ENCODE assay signal across 24 mouse cellular contexts in the genomic region with DNA sequence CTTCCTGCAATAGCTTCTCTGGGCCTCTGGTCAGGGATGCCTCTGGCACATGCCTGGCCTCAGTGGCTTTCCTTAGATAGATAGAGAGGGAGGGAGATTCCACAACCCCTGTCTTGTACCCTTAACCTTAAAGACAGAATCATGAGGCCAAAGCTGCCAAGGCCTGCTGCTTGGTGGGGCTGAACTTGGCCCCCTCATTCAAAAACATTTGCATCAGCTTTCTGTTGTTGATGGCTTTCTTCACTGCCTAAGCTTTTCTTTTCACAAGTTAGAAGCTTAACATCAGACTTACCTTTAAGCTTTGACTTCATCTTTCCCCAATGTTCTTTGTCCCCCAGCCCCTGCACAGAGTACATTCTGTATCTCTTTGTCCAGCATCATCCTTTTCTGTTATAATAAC.
"Had no signal": no experiment of that assay in that cellular context is flagged by ENCODE, and none has a peak within 500 bp of the region (broad histone marks: within the 10 kb centered on the region; RNA-seq: fewer than 3 reads in every experiment).

No protein-coding gene starts in this region.

- H3K4me2 ChIP-seq: heart, embryonic 12.5 days; hindbrain, embryonic 13.5 days; hindbrain, embryonic 15.5 days; kidney, embryonic 15.5 days; limb, embryonic 13.5 days; limb, embryonic 15.5 days; liver, embryonic 12.5 days had no signal

- H3K9ac ChIP-seq: heart, embryonic 12.5 days; hindbrain, embryonic 13.5 days; hindbrain, embryonic 15.5 days; kidney, embryonic 15.5 days; limb, embryonic 13.5 days; limb, embryonic 15.5 days; liver, embryonic 12.5 days; liver, embryonic 14.5 days had no signal

- H3K36me3 ChIP-seq: hindbrain, embryonic 13.5 days; hindbrain, embryonic 15.5 days; limb, embryonic 15.5 days had no signal

- ATAC-seq: hindbrain, postnatal 0 days; liver, embryonic 12.5 days had no signal

- DNase-seq: gastrocnemius, postnatal 14 days; gastrocnemius, postnatal 36 days; heart, adult 18-20 months; heart, postnatal 10 days; heart, postnatal 36 days; kidney, adult 11 months; kidney, adult 2 months; kidney, adult 9 months; kidney, postnatal 14 days; kidney, postnatal 36 days; layer of hippocampus, adult 9-11 months; layer of hippocampus, postnatal 36 days; left cerebral cortex, postnatal 4 days had no signal

- H3K27me3 ChIP-seq: heart, embryonic 12.5 days; hindbrain, embryonic 13.5 days; hindbrain, embryonic 15.5 days; kidney, embryonic 15.5 days; limb, embryonic 13.5 days; limb, embryonic 15.5 days; liver, embryonic 12.5 days had no signal

- H3K4me3 ChIP-seq: heart, embryonic 10.5 days; heart, embryonic 12.5 days; hindbrain, embryonic 13.5 days; hindbrain, embryonic 15.5 days; kidney, embryonic 15.5 days; limb, embryonic 13.5 days; limb, embryonic 15.5 days; liver, embryonic 12.5 days had no signal

- H3K9me3 ChIP-seq: heart, embryonic 10.5 days; heart, embryonic 12.5 days; hindbrain, embryonic 13.5 days; hindbrain, embryonic 15.5 days; kidney, embryonic 15.5 days; limb, embryonic 13.5 days; limb, embryonic 15.5 days; liver, embryonic 12.5 days had no signal

- H3K4me1 ChIP-seq: heart, embryonic 10.5 days; hindbrain, embryonic 13.5 days; hindbrain, embryonic 15.5 days; kidney, embryonic 15.5 days; limb, embryonic 13.5 days; limb, embryonic 15.5 days had no signal

- H3K27ac ChIP-seq: heart, embryonic 10.5 days; hindbrain, embryonic 13.5 days; hindbrain, embryonic 15.5 days; hindbrain, postnatal 0 days; kidney, embryonic 15.5 days; kidney, postnatal 0 days; limb, embryonic 13.5 days; limb, embryonic 15.5 days; liver, embryonic 12.5 days; liver, embryonic 14.5 days had no signal
